Mouse (Mus musculus) retina, postnatal 1 day (tissue): ENCODE data around the gene Epop.

Source experiments
- DNase-seq: peaks from one replicate; pipeline ENCODE4 v3.0.0-alpha.2; 2012

Epop gene

DNA sequence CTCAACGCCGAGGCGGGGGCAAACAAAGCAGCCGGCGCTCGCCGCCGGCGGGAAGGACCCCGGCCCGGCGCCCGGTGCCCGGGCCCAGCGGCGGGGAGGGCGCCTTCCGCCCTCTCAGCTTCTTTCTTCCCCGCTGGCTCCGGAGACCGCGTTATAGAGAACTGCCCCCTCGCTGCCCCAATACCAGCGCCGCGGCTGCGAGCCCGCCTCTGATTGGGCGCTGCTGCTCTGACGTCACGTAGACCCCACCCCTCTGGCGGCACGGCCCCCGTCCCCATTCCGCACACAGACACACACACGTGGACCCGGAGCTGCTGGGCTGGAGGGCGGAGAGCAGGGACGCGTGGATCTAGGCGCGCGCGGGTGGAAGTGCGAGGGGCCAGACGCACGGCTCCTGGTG is at the start of gene Epop:
Gene Epop (minus strand): TSS at position 127 of the 400 bp plus-strand sequence.
- peak; percentile 96 for DNase-seq

DNA sequence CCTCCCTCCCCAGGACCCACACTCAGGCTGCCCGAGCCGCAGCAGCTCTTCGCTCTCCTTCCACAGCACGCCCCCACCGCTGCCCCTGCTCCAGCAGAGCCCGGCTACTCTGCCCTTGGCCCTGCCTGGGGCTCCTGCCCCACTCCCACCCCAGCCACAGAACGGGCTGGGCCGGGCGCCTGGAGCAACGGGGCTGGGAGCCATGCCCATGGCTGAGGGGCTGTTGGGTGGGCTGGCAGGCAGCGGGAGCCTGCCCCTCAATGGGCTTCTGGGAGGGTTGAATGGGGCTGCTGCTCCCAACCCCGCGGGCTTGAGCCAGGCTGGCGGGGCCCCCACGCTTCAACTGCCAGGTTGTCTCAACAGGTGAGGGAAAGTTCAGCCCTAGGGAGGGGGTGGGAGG is 48.8 kb upstream of the Epop start:
- DNase-seq = no peak

DNA sequence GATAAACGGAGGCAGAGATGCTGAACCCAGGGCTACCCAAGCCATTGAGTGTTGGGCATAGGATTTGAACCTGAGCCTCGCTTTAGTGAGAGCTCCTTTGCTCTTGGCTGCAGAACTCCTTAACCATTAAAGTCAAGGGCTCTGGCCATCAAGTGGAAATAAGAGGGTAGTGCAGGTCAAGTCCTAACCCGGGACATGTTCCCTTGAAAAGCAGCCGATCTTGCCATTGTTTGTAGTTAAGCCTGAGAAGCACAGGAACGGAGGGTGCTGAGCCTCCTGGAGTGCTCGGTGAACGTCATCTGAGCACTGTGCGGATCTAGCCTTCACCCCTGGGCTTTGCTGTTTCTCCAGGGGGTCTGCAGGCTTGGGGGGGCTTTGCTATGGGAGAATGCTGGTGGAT is 48.3 kb upstream of the Epop start:
- no peak for DNase-seq

DNA sequence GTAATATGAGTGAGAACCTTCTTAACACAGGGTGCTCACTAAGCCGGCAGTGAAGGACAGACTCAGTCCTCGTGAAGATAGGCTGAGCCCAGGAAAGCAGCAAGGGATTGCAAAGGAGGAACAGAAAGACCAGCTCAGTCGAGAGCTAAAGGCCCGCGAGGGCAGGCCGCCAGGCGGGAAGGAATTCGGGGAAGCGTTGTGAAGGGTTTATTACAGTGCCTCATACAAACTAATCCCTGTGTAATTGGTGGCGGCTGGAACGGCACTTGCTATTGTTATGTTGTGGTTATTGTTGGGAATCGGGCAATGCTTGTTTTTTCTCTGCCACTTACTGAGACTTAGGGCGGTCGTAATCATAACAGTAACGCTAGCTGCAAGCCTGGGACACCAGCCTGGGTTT is 47.9 kb upstream of the Epop start:
- DNase-seq = no peak

DNA sequence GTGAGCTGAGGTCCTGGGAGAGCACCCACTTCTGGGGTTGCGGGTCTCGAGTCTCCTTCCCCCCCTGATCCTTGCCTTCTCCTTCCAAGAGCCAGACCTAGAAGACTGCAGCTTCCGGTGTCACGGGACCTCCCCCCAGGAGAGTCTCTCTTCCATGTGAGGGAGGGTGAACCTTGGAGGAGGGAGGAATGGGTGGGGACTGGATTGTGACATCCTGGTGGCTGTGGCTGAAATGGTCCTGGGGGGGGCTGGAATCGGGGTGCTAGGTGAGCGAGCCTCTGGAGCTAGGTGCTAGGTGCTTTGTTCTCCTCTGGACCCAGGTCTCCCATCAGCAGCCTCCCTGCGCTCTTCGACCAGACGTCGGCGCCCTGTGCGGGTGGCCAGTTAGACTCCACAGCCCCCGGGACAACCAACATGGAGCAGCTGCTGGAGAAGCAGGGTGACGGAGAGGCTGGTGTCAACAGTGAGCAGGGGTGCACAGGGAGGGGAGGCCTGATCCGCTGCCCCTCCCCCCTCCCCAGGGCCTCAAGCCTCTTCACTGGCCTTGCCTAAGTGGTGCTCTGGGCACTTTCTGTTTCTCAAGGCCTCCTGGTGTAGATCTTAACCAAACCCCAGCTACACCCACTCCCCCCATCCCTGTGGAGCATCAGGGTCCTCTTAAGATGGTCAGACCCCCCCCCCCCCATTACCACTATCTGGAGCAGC is 46.7 kb upstream of the Epop start:
- no peak for DNase-seq

DNA sequence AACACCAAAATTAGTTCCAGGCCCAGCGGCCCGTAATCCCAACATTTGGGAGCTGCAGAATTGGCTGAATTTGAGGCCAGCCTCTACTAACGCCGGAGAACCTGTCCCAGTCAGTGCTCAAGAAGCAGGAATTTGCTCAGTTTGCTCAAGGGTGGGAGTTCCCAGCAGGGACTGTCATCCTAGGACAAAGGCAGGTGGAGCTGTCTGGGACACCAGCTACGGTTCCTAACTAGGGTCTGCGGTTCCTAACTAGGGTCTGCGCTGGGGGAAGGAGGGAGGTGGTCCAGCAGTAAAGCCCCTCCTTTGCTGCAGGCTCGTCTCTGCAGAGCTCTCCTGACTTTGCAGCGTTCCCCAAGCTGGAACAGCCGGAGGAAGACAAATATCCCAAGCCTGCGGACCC is 43.6 kb upstream of the Epop start:
- no peak for DNase-seq

DNA sequence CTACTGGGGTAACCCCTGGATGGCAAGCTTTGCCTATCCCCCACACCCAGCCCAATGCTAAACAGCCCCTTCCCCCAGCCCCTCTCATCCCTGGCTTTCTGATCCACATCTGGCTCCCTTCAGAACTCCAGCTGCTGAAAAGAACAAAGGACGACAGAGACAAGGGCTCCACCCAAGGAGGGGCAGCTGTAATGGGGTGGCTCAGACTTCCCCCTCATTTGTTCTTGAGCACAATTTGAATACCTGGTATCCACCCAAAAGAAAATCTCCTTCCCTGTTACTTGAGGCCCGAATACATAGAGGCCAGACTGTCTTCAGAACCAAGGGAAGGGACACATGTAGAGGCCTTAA is 41.6 kb upstream of the Epop start:
- DNase-seq = no peak

DNA sequence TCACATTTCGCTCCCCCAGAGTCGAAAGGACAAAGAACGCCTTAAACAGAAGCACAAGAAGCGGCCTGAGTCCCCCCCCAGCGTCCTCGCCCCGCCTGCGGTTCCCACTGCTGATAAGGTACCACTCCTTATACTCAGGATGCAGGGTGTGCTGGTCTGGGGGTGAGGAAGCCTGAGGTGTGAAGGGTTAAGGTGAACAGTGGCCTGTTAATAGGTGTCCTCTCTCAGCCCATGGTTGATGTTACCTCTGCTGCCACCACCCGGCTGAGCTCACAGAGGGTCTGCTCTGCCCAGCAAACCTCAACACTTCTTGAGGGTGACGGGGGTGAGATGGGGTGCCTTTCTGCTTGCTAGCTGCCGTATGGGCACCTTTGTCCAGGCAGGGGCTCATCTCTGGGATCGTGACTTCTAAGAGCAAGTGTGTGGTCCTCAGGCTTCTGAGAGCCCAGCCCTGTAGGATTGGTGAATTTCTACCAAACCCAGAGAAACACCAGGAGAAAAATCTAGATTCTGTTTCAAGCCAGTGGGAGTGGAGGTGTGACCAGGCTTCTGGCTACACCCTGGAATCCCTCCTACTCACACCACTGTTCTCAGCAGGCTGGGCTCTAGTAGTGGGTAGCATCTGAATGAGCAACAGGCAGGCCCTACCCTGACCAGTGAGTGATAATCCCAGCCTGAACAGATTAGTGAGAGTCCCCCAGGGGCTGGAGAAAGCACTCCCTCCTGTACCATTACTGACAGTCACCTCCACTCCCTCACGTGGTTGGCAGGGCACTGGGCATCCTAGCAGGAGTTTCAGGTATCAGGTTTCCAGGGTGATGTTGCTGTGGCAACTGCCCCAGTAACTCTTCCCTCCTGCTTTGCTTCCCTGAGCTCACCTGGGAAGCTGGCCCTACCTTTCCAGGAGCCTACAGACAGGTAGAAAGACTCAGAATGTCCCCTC is 41.0 kb upstream of the Epop start:
- no peak for DNase-seq

DNA sequence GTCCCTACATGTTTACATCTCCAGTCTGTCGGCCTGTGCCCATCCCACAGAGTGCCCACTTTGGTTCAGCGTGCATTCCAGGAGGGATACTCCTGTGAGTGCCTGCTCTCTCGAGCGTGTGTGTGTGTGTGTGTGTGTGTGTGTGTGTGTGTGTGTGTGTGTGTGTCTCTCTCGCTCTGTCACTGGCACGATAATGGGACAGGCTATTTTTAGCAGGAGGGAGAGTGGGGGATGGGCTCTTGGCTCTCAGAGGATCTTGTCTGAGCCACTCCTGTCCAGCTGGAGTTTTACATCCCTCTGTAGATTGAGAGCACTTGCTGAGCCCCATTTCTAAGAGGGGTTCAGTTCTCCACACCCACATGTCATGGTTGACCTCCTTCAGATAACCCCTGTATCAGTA is 40.3 kb upstream of the Epop start:
- DNase-seq = peak; percentile 89

DNA sequence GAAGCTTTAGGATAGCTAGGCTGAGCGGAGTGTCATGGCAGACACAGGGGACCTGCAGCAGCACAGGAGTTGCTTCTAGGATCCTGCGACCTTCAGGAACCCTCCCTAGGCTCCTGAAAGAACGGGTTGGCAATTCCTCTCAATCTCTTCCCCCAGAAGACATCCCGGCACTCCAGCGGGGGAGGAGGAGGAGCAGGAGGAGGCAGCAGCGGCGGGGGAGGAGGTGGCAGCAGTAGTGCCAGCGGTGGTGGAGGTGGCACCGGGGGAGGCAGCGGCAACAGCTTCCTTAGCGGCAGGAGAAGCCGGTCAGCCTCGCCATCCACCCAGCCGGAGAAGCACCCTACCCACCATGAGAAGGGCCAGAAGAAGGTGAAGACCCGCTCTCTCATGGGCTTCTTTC is 39.8 kb upstream of the Epop start:
- no peak for DNase-seq

DNA sequence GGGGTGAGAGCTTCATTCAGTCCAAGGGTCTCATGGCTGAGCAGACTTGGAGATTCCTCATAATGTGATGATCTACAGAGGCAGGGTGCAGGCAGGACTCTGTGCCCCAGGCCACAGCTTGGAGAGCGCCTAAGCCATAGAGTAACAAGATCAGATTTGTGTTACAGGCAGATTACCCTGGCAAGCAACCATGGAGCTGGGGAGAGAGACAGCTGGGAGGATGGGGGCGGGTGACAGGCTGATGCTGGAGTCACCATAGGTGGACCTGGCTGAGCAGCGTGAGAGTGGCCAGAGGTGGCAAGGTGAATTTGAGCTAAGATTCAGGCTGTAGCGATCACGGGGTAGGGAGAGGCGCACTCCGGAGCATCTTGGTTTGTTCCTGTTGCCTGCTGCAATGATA is 38.7 kb upstream of the Epop start:
- no peak for DNase-seq

DNA sequence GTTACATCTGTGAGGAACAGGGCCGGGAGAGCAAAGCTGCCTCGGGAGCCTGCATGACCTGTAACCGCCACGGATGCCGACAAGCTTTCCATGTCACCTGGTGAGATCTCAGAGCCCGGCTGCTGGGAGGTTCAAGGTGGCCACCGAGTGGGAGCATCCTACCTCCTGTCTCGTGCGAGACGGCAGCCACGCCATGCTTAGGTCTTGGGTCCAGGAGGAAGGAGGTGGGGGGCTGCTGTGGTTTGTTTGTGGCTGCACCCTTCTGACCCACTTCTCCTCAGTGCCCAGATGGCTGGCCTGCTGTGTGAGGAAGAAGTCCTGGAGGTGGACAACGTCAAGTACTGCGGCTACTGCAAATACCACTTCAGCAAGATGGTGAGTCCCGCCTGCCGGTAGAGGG is 37.3 kb upstream of the Epop start:
- DNase-seq = no peak

DNA sequence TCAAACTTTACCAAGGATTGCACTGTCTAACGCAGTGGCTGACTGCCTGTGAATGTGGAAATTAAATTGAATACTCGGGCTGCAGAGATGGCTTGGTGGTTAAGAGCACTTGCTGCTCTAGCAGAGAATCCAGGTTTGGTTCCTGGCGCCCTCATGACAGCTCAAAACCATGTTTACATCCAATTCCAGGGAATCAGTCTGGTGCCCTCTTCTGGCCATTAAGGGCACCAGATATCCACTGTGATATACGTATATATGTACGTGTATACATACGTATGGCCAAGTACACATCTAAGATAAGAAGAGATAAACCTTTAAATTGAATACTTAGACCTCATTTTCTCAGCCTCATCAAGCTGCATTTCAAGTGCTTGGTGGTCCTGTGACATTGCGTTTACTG is 36.7 kb upstream of the Epop start:
- DNase-seq = no peak

DNA sequence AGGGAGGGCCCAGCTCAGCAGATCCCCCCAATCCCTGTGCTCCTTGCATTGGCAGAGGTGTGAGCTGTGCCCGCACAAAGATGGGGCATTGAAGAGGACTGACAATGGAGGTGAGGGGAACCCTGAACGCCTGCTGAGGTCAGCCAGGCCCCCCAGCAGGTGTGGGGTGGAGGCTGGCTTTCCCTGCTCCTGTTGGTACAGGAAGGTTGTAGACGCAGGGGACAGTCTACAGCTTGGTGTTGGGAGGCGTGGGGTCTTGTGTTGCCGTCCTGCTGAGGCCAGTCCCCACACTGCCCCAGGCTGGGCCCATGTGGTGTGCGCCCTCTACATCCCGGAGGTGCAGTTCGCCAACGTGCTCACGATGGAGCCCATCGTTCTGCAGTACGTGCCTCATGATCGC is 35.9 kb upstream of the Epop start:
- DNase-seq = no peak

DNA sequence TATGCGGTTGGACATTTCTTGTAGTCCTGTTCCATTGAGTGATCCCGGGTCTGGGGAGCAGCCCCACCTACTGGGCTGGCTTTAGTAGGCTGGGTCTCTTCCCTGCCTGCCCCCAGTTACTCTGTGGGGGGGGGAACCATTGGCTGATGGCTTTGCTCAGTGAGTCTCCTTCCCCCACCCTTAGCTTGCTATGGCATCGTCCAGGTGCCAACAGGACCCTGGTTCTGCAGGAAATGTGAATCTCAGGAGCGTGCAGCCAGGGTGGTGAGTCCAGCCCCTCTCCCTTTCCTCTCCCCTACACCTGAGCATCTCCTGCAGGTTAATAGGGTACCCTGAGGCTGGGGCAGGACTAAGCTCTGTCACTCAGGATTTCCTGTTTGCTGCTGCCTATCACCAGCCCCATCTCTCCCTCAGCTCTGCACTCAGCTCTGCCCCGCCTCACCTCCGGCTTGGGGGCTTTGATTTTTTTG is 35.3 kb upstream of the Epop start:
- no peak for DNase-seq

DNA sequence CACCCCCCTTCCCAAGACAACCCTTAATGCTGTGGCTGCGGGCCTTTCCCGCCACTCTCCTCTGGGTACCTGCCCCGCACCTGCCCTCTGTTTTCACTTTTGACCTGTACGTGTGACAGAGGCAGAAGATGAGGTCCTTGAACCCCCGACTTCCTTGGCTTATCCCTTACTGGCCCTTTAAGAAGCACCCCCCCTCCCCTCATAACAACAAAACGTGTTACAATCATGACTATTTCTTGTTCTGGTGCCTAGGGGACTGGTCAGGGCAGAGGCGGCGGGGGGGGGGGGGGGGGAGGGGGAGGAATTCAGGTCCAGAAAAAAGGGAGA is 34.8 kb upstream of the Epop start:
- no peak for DNase-seq

DNA sequence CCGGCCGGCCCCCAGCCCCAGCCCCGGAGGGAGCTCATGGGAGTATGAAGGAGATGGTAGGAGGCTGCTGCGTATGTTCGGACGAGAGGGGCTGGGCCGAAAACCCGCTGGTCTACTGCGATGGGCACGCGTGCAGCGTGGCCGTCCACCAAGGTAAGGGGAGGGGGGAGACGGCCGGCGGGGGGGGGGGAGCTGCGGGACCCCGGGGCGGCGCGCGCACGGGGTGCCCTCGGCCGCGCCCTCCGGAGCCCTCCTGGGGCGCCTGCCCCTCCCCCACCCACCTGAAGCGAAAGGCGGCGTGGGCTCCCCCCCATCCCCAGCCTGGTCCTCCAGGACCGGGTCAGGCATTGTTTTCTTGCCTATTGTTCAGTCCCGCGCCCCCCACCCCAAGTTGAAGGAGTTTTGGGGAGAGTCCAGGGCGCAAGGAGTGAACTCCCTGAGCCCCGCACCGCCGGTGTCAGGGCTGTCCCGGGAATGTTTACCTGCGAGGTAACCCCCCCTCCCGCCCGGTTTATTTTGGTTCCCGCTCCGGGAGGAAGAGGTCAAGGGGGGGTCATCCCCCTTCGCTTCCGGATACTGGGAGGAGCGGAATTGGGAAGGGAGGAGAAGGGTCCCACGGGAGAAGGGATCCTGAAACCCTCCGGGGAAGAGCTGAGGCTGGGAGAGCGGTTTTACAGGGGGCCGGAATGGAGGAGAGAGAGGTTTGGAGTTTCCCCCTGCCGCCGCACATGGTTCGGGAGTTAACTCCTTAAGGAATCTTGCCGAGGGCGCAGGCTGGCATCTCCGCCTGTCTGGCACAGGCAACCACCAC is 34.2 kb upstream of the Epop start:
- peak; percentile 63 for DNase-seq

DNA sequence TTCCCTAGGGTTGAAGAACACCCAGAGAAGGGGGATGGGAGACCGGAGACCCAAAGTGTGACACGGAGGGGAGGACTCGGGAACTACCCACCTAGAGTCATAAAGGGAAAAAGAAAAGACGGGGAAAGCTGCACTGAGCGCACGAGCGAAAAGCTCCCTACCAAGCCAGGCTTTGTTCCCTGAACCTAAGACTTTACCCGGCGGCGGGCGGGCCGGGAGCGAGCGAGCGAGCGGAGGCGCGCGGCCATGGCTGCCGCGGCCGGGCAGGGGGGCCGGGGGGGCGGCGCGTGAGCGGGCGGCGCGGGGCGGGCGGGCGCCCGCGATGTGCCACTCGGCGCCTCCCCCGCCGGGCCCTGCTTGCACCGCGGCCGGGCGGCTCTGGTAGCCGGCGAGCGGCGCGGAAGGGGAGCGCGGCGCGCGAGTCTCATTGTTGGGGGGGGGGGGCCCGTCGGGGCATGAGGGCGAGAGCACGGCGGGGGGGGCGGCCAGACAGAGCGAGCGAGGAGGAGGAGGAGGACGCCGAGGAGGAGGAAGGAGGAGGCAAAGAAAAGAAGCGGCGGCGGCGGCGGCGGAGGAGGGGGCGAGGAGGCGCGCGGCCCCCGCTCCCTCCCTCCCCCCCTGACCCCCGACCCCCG is 33.5 kb upstream of the Epop start, which contains the start of gene Mllt6:
Gene Mllt6 (plus strand): TSS at position 522 of the 635 bp plus-strand sequence.
- DNase-seq = peak; percentile 93

DNA sequence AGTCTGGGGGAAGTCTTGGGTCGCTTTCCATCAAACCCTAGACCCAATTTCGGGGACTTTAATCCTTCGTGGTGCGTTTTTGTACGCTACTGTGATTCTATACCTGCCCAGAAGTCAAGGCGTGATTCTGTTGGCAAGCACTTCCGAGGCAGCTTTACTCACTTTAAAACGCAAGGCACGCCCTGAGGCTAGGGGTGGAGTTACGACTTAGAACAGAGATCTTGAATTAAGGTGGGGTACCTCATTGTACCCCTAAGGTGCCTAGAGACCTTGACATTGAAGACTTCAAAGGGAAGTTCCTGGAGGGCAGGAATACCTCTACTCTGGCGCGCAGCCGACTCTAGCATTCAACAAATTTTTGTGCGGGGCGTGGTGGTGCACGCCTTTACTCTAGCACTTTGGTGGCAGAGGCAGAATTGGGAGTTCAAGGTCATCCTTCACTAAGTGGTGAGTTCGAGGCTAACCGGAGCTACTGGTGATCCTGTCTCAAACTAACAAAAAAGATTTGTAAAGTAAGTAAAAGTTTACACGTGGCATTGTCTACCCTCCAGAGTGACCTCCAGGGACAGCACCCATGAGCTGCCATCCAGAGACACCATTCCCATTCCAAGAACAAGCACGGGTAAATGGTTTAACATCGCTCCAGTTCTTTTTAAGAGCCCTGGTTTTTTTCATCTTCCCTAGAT is 32.8 kb upstream of the Epop start:
- DNase-seq = no peak

DNA sequence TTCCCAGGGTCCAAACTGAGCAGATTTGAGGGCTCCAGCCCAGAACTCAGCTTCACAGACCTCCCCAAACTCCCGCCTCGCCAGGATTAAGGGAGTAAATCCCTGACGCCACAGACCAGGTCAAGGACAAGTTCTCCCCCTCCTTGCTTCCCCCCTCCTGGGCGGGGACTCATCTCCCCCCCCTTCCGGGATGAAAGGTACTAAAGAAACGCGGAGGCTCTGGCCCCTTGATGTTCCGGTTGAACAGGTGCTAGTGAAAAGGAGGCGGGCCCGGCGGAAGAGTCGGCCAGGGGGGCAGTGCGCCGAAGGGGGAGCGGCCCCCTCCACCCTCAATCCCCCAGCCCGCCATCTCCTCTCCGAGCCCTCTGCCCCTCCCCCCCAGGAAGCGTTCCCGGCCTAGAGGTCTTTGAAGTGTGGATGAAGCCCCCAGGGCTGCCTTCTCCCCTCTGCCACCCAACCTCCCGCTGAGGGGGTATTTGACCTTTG is 32.2 kb upstream of the Epop start:
- DNase-seq = peak; percentile 77

DNA sequence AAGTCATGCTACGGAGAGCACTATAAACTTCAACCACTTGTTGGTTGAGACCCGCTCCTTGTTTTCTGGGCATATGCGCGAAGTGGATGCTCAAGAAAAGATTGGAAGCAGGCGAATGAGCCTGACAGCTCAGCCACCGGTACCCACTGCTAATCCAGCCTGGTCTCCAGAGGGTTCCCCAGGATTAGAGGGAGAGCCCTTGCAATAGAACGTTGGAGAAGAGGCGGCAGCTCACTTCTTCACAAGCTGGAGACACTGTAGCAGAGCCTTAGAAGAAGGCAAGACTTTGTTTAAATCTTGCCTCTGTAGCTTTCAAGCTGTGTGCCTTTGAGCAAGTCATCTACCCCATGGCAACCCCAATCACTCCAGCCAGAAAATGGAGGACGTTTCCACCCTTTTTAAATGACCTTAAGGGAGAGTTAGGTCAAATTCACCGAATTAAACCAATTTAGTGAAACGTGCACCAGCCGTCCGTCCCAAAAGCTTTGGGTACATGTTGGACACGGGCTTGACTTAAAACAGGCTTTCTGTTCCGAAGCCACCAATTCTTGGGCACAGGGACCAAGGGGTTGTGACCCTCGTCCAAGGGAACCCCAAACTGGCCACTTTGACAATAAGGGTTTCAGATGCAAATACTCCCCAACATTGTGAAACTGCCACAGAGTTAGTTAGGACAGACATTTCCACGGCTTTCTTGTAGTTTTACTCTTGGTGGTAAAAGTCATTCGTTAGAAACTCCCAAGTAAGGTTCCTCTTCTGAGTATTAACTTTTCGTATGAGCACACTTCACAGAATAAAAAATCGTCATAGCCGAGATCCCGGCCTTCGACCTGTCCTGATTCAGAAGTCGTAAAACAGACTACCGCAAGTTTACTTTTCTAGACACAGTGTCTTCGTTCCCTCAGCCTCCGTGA is 31.5 kb upstream of the Epop start:
- DNase-seq = no peak
